Mouse (Mus musculus) retina, postnatal 1 day (tissue): ENCODE measurements around the gene Ptgdr.
"Not testable (repeated sequence)": the region's sequence is repeated elsewhere in the genome, so short reads cannot be mapped to it uniquely, and the experiment has no call there.

Experiments
- DNase-seq: peaks from one replicate; pipeline ENCODE4 v3.0.0-alpha.2; 2012

Gene Ptgdr

GRCm38 (mm10) chr14:44858868-44859613, at the start of gene Ptgdr:
Gene Ptgdr, minus strand, starts transcription at chr14:44859375.
- no peak for DNase-seq

- DNase-seq: no peak
Measured at GRCm38 (mm10) chr14:44907774-44908173, 48.6 kb upstream of the Ptgdr start.

- DNase-seq: no peak
Measured at GRCm38 (mm10) chr14:44904199-44904598, 45.0 kb upstream of the Ptgdr start.

- DNase-seq: not testable (repeated sequence)
Measured at GRCm38 (mm10) chr14:44901735-44902134, 42.6 kb upstream of the Ptgdr start.

- no peak for DNase-seq
Measured at GRCm38 (mm10) chr14:44891387-44892132, 32.4 kb upstream of the Ptgdr start.

GRCm38 (mm10) chr14:44869686-44870085, 10.5 kb upstream of the Ptgdr start:
- no peak for DNase-seq

GRCm38 (mm10) chr14:44865661-44866060, 6.5 kb upstream of the Ptgdr start:
- DNase-seq: no peak

GRCm38 (mm10) chr14:44863086-44863485, 3.9 kb upstream of the Ptgdr start:
- DNase-seq: no peak

GRCm38 (mm10) chr14:44861161-44861560, 2.0 kb upstream of the Ptgdr start:
- no peak for DNase-seq

GRCm38 (mm10) chr14:44858372-44858771, 803 bp downstream of the Ptgdr start:
- no peak for DNase-seq

- DNase-seq: peak; percentile 58
Measured at GRCm38 (mm10) chr14:44850637-44851036, 8.5 kb downstream of the Ptgdr start.

- no peak for DNase-seq
Measured at GRCm38 (mm10) chr14:44847740-44848139, 11.4 kb downstream of the Ptgdr start.

- no peak for DNase-seq
Measured at GRCm38 (mm10) chr14:44846558-44847263, 12.5 kb downstream of the Ptgdr start.

GRCm38 (mm10) chr14:44843768-44844755, 15.1 kb downstream of the Ptgdr start:
- DNase-seq: peak; percentile 62

- no peak for DNase-seq
Measured at GRCm38 (mm10) chr14:44838685-44839084, 20.5 kb downstream of the Ptgdr start.

GRCm38 (mm10) chr14:44835132-44835531, 24.0 kb downstream of the Ptgdr start:
- DNase-seq: no peak

GRCm38 (mm10) chr14:44834134-44834533, 25.0 kb downstream of the Ptgdr start:
- DNase-seq: not testable (repeated sequence)

- not testable (repeated sequence) for DNase-seq
Measured at GRCm38 (mm10) chr14:44833096-44833495, 26.1 kb downstream of the Ptgdr start.

GRCm38 (mm10) chr14:44827736-44828135, 31.4 kb downstream of the Ptgdr start:
- DNase-seq: no peak

GRCm38 (mm10) chr14:44821177-44822057, 37.8 kb downstream of the Ptgdr start:
- no peak for DNase-seq

GRCm38 (mm10) chr14:44813152-44813551, 46.0 kb downstream of the Ptgdr start:
- DNase-seq: not testable (repeated sequence)
